Mouse (Mus musculus): ENCODE measurements at regions not wholly inside any gene's neighbourhood (a gene's known extent, or its start where the extent isn't known, plus 50 kb on each side); places are given as distances from the start of the nearest gene placed in this dataset.

GRCm38 (mm10) chr17:53250570-53251265, 212.4 kb downstream of the Efhb start:
- Histone ChIP-seq H3K27ac (no peak overlapping the region), H3K9ac (no peak overlapping the region), H3K4me1 (no peaks in the 10 kb centered on the region), H3K4me3 (no peak overlapping the region), H3K27me3 (no peaks in the 10 kb centered on the region), H3K36me3 (no peaks in the 10 kb centered on the region), H3K9me3 (replicated peaks) (no peaks in the 10 kb centered on the region), H3K4me2 (replicated peaks) (no peak overlapping the region)
- no peak for ATAC-seq (ENCODE audit: low FRiP score)
- WGBS, result 91% methylated on average over 5 of the region's 5 CpGs

DNA sequence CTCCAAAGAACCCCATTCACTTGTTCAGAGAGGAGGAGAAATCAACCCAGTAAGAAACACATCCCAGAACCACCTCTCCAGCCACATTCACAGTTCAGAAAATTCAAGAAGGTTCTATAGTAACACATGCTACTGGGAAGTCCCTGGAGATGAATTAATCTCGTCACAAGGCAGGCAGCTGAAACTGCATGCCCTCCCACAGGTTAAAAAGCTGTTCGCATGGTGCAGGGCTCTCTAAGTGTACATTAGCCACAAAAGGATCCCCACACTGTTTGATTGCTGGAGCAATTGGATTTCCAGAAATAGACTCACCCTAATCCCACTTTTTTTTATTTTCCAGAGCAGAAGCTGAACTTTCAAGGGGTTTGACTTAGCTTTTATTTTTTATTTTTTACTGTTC, 214.6 kb downstream of the Efhb start:
- Histone ChIP-seq H3K4me3 (no peak overlapping the region), H3K4me2 (replicated peaks) (no peak overlapping the region), H3K9ac (no peak overlapping the region), H3K27ac (no peak overlapping the region), H3K9me3 (replicated peaks) (no peaks in the 10 kb centered on the region), H3K36me3 (no peaks in the 10 kb centered on the region), H3K27me3 (no peaks in the 10 kb centered on the region), H3K4me1 (no peaks in the 10 kb centered on the region)
- ATAC-seq (ENCODE audit: low FRiP score), result no peak
- 51% methylated on average over 2 of the region's 2 CpGs for WGBS

DNA sequence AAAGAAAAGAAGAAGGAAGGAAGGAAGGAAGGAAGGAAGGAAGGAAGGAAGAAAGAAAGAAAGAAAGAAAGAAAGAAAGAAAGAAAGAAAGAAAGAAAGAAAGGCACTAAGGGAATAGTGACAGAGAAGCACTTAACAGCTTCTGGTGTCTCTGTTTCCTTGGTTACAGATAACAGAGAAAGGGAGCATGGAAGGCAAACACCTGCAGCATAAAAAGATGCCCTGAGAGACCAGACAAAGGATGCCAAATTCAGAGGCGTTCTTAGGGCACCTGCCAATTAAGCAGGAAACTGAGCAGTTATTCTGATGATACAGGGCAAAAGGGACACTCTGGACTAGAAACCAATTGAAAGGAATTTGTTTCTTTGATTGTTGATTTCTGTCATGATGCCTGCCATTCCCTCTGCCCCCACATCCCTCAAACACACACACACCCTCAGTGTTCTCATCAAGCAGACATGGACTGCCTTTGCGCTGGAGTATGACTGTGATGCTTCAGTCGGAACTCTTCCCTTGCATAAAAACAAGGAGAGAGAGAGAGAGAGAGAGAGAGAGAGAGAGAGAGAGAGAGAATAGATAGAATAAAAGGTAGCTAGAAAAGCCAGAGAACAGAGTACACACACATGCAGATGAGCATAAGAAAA, 215.4 kb downstream of the Efhb start:
- H3K27ac ChIP-seq, result no peak overlapping the region
- no peak for ATAC-seq (ENCODE audit: low FRiP score)
- no peaks in the 10 kb centered on the region for H3K27me3 ChIP-seq
- H3K4me1 ChIP-seq, result no peaks in the 10 kb centered on the region
- H3K4me2 ChIP-seq (replicated peaks), result no peak overlapping the region
- H3K9me3 ChIP-seq (replicated peaks), result no peaks in the 10 kb centered on the region
- H3K4me3 ChIP-seq, result no peak overlapping the region
- no peaks in the 10 kb centered on the region for H3K36me3 ChIP-seq
- no peak overlapping the region for H3K9ac ChIP-seq
- 78% methylated on average over 3 of the region's 3 CpGs for WGBS

DNA sequence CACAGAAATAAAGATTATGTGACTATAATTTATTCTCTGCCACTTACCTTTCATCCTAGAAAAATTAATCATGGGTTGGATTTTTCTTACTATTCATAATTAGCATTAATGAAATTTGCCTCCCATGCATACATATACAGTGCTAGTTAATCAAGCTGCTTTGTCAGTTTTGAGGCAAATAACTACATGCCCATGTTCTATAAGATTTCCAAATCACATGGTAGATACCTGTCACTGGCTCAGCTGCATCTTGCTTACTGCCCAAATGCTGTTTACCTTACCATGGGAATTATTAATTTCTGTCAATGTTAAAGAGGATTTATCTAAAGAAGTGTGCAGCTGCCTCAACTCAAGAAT, 252.7 kb downstream of the Efhb start:
- Histone ChIP-seq H3K36me3 (no peaks in the 10 kb centered on the region), H3K9me3 (replicated peaks) (no peaks in the 10 kb centered on the region), H3K4me2 (replicated peaks) (no peak overlapping the region), H3K4me3 (no peak overlapping the region), H3K4me1 (0 out of 2 replicates have a peak, but pooled peaks cover 2% of the 10 kb centered on the region), H3K27me3 (no peaks in the 10 kb centered on the region), H3K9ac (no peak overlapping the region), H3K27ac (no peak overlapping the region)
- ATAC-seq (ENCODE audit: low FRiP score), result 0 out of 2 replicates have a peak, but pooled peaks have one; percentile 29

DNA sequence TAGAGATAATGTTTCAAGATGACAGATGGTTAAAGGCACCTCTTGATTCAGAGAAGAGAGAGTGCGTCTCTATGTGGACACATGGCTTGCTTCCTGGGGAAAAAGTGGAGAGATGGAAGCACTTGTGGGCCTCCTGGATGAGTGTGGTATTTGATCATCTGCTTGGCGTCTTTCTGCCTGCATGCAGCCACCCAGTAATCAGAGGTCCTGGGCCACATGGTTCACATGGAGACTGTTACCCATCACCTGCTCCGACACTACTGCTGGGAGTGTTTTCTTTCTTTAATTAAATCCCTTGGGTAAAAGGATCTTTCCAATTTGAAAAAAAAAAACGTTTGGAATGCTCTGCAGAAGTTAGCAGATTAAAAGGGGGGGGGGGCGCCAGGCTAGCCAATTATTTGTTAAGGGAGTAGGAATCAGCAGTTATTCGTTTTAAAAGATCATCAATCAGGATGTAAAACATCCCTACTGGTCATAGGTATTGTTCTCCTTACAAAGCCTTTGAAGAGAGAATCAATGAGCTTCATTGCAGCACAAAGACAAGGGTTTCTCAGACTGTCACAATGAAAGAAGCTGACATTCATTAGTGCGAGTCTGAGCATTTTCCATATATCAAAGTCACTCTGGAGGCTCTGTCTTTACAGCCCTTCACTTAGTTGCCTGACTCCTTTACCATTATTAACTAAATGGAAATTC, 253.3 kb downstream of the Efhb start:
- Histone ChIP-seq H3K9me3 (replicated peaks) (no peaks in the 10 kb centered on the region), H3K4me2 (replicated peaks) (no peak overlapping the region), H3K4me1 (0 out of 2 replicates have a peak, but pooled peaks cover 2% of the 10 kb centered on the region), H3K27ac (no peak overlapping the region), H3K9ac (no peak overlapping the region), H3K27me3 (no peaks in the 10 kb centered on the region), H3K36me3 (no peaks in the 10 kb centered on the region), H3K4me3 (no peak overlapping the region)
- whole genome bisulfite sequencing, result 21% methylated on average over 7 of the region's 7 CpGs
- peak; percentile 63 for ATAC-seq (ENCODE audit: low FRiP score)
